Mouse (Mus musculus) right cerebral cortex, postnatal 14 days (tissue): ENCODE results near the gene Hist1h2ai.
A peak's percentile ranks its signal among the peaks of the same experiment; 100 is the strongest.
"Not testable (repeated sequence)": the region's sequence is repeated elsewhere in the genome, so short reads cannot be mapped to it uniquely, and the experiment has no call there.

ENCODE experiments used
- DNase-seq: peaks from one replicate; pipeline ENCODE4 v3.0.0; 2022

Gene Hist1h2ai

DNA sequence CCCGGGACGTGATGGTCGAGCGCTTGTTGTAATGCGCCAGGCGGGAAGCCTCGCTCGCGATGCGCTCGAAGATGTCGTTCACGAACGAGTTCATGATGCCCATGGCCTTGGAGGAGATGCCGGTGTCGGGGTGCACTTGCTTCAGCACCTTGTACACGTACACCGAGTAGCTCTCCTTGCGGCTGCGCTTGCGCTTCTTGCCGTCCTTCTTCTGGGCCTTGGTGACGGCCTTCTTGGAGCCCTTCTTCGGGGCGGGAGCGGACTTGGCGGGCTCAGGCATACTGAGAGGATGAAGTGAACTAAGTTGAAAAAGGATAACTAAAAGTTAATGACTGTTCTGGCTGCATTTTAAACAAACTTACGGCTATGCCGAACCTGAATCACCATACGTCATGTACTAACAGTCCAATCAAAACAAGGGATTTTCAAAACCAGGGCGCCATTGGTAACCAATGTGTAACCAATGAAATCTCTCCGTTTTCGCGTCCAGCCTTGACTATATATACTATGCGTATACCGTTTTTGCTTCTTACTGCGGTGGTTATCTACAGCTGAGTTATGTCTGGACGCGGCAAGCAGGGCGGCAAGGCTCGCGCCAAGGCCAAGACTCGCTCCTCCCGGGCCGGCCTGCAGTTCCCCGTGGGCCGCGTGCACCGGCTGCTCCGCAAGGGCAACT is at the start of gene Hist1h2ai, which contains the start of gene Hist1h2bl:
TSS of gene Hist1h2ai (plus strand) at position 559 of the 676 bp plus-strand sequence.
TSS of gene Hist1h2bl (minus strand) at position 280 of the 676 bp plus-strand sequence.
- peak; percentile 56 for DNase-seq

DNA sequence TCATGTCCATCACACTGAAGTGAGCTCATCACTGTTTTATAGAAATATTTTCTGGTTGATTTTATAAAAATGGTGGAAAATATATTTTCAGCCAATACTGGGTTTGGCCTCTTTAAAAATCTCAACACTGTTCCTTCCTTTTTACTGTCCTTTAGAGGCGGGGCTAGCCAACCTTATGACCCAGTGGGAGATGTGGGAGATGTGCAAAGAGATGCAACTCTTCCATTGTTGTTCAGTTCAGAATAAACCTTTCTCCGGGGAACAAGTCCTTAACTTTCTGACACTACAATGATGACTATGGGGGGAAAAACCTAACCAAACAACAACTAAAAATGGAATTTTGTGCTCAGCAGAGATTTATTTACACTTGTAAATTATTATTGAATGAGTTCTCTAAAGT is 38.9 kb upstream of the Hist1h2ai start, which contains the start of gene Olfr1360:
TSS of gene Olfr1360 (minus strand) at position 101 of the 400 bp plus-strand sequence.
- no peak for DNase-seq

DNA sequence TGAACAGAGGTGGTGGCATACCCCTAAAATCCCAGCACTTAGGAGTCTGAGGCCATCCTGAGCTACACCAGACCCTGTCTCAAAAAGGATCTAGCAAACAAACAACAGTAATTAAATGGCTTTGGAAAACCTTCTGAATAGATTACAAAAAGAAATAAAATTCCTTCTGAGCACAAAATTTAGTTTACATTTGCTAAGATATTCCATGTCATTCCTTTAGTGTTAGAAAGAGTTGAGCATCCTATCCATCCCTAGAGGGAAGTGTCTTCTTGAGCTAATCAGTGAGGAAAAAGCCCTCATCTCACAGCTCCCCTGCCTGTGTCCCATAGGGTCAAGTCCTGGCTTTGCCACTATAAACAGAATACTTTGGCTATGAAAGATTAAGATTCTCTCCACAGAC is 18.4 kb upstream of the Hist1h2ai start, which contains the start of gene Olfr1359:
TSS of gene Olfr1359 (plus strand) at position 301 of the 400 bp plus-strand sequence.
- DNase-seq = no peak

DNA sequence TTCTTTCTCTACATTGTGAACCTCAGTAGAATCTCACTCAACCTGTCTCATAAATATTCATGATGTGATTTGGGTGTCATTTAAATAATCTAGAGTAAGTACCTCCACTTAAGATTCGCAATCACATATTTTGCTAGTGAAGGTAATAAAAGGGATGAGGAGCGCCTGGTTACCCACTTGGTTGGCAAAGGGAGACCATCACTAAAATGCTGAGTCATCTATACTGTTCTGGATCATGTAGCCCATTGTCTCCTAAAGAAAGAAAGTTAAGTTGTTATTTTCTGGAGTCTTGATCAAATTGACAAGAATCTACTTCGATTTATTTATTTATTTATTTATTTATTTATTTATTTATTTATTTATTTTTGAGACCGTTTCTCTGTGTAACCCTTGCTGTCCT is 9.6 kb upstream of the Hist1h2ai start:
- DNase-seq = no peak

DNA sequence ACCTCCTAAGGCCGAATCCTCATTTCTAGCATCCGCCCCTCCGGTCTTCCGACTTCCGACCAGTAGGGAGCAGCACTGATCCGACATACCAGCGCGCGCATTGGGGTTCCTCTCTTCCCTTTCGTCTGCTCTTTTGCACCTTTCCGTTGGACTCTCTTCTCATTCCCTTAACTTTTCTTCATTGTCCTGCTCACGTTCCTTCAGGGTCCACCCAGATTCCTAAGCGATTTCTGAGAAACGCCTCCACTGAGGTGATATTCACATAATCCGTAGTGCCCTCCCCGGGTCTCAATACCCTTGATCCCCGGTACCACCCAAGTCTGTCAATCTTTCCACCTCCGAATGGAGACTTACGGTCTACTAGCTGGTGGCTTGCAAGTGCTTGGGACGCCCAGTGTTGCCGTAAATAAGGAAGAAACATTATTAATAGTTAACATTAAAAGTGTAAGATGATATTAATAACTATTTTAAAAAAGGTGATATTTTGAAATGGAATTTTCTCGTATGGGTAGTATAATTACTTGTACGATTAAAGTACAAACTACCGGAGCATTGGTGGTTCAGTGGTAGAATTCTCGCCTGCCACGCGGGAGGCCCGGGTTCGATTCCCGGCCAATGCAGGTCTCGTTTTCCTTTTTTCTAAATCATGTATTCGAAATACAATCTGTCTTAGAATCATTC is 6.1 kb upstream of the Hist1h2ai start:
- peak; percentile 86 for DNase-seq

DNA sequence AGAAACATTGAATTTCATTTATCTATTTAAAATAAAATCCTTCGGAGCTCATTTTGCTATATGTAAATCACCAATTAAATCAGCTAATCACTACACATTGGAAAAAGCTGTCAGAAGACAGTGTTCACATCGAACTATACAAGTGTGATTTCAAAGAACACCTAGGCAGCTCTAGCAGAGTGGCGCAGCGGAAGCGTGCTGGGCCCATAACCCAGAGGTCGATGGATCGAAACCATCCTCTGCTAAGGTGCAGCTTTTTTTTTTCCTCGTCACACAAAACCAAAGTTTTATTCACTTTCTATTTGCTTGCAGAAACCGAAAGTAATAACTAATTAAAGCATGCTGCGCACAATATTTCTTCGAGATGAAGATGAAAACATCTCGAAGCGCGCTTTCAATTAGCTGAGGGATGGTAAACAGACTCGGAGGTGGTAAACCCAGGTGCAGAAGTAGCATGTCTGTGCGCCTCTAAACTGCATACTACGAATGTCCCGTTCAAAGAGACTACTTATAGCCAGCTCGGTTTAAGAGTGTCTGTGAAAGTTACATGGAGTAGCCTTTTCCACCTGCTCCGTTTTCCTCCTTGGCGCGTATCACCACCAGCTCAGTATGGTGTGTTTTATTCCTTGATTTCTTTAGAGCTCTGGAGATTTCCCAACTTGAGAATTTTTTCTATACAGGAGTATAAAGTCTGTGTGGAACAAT is 5.2 kb upstream of the Hist1h2ai start:
- DNase-seq = peak; percentile 64

DNA sequence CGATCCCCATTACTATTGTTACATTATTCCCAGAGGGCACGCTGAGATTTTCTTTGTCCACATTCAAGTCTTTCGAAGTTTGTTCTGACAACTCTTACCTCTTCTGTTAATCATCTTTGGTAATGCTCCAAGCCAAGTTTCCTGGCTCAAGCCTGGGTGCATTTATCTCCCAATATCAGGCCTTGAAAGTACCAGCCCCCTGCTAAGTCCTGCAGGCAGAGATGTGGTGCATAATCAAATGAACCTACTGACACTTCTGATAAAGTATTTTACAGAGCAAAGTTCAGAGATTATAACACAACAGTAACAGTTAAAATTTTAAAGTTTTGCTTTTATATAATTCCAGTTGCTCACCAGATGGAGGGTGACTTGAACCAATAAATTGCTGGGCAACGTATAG is 4.5 kb upstream of the Hist1h2ai start:
- DNase-seq = no peak

DNA sequence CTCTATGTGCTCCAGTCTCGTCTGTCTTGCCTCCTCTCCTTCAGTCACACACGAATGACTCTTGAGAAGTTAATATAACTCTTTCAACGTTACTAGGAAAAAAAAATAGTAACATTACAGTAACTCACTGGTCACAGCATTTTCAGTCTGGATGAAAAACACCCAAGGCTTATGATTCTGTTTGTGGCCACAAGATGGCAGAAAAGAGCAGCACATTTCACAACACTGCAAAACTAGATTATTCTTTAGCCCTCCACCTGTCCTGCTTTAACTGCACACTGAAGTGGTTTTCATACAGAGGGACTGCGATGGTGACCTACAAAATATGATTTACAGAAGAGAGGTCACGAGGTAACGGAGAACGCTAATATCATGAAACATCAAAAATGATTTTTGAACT is 1.5 kb upstream of the Hist1h2ai start:
- peak; percentile 27 for DNase-seq

DNA sequence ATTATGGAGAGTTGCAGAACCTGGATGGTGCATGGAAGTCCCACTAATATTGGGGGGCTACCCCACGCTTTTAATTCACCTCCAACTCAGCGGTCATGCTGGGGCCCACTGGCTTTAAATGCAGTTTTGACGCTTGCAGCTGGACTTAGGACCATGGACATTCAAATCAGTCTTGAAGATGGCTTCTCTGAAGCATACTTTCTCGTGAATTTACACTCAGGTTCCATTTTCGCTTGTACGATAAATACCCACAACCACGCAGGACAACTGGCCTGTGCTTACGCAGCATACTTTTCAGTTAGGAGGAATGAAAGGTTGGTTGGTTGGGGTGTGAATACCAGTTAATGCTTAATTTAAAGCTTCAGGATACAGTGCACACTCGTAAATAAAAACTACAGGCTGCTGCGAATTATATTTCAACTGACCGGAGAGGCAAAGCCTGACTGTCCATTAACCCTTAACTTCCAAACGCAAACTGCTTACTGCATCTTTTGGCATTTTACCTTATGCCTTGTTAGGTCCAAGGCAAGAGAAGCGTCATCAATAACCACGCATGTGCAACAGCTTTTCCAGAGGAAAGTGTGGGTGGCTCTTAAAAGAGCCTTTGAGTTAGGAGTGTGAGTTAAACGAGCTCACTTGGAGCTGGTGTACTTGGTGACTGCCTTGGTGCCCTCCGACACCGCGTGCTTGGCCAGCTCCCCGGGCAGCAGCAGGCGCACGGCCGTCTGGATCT is 925 bp upstream of the Hist1h2ai start:
- no peak for DNase-seq

DNA sequence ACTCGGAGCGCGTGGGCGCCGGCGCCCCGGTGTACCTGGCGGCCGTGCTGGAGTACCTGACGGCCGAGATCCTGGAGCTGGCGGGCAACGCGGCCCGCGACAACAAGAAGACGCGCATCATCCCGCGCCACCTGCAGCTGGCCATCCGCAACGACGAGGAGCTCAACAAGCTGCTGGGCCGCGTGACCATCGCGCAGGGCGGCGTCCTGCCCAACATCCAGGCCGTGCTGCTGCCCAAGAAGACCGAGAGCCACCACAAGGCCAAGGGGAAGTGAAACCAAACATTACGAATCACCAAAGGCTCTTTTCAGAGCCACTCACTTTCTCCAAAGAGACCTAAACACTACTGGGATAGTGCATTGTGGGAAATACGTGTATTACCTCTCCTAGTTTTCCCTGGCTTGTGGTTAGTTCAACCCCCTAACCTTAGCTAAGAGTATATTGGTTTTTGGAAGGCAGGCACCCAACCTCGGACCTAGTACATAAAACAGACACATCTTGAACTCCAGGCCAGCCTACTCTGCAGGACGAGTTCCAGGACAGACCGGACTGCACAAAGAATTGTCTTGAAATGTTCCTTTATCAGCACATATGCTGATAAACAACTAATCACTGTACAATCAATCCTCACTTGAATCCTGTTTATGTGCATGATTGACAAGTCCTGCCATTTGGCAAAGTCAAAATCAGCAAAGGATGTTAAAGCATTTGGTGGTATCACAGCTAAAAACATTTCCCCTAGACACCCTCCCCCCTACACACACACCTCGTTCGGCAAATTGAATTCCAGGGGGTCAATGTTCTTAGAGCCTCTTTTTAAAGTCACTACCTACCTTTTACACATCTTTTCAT is 544 bp downstream of the Hist1h2ai start:
- not testable (repeated sequence) for DNase-seq

DNA sequence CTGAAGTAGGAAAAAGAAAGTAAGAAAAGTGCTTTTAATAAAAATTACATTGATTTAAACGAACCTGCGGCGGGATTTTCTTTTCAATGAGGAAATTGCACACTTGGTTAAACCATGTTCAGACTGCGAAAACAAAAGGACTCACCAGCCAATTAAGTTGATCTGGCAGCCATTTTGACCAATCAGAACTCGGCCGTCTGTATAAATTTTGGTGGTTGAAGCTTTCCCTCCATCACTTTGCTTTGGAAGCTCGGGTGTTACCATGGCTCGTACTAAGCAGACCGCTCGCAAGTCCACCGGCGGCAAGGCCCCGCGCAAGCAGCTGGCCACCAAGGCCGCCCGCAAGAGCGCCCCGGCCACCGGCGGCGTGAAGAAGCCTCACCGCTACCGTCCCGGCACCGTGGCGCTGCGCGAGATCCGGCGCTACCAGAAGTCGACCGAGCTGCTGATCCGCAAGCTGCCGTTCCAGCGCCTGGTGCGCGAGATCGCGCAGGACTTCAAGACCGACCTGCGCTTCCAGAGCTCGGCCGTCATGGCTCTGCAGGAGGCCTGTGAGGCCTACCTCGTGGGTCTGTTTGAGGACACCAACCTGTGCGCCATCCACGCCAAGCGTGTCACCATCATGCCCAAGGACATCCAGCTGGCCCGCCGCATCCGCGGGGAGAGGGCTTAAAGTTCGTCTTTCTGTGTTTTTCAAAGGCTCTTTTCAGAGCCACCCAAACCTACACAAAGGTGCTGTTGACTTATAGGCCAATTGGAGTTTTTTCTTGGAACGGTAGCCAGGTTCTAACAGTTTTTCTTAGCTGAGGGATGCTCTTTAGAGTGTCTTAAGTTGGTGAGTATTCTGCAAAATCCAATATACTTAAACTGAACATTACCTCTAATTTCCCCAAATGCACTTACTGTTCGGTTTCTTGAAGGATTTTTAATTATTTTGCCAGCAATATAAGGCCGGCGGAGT is 1.5 kb downstream of the Hist1h2ai start, which contains the start of gene Hist1h3h:
TSS of gene Hist1h3h (plus strand) at position 263 of the 961 bp plus-strand sequence.
- peak; percentile 69 for DNase-seq

DNA sequence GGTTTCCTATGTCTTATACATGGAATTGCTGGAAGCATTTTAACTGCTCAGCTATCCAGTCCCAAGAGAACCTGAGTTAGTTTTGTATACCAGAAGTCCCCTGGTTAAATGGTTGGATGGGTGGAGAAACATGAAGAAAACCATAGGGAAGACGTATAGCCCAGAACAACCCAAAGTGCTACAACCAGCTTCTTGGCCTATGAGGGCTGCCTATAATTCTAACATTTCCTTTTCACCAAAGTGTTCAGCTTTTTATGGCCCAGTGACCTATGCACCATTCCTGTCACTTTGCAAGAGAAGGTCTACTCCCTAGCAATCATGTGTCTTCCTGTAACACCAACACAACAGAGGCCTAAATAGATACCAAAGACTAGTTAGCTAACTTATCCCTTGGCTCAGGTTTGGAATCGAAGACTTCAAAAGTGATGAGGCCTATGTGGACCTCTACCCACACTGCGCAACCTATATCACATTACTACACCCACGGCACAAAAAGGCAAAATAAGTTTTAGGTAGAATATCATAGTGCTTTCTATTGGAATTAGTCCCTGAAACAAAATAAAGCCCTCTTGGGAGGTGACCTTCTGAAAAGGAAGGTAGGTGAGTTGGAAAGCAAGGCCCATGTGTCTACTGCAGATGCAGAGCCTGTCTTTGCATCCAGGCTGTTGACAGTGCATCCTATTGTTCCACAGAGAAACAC is 2.3 kb downstream of the Hist1h2ai start:
- DNase-seq = no peak

DNA sequence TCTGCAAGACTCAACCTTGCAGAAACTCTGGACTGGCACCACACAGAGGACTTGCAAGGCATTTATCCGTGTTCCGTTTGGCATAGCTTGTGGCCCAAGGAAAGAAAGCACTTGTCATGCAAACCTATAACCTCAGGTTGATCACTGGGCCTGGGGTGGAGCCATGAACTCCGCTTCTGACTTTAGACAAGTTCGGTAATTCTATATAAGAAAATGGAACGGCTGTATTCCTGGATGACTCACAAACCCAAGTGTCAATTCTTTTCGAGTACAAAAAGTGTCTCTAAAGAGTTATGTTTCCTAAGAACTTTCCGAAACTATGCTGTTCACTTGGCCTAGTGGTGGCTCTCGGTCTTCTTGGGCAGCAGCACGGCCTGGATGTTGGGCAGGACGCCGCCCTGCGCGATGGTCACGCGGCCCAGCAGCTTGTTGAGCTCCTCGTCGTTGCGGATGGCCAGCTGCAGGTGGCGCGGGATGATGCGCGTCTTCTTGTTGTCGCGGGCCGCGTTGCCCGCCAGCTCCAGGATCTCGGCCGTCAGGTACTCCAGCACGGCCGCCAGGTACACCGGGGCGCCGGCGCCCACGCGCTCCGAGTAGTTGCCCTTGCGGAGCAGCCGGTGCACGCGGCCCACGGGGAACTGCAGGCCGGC is 5.0 kb downstream of the Hist1h2ai start:
- DNase-seq = not testable (repeated sequence)

DNA sequence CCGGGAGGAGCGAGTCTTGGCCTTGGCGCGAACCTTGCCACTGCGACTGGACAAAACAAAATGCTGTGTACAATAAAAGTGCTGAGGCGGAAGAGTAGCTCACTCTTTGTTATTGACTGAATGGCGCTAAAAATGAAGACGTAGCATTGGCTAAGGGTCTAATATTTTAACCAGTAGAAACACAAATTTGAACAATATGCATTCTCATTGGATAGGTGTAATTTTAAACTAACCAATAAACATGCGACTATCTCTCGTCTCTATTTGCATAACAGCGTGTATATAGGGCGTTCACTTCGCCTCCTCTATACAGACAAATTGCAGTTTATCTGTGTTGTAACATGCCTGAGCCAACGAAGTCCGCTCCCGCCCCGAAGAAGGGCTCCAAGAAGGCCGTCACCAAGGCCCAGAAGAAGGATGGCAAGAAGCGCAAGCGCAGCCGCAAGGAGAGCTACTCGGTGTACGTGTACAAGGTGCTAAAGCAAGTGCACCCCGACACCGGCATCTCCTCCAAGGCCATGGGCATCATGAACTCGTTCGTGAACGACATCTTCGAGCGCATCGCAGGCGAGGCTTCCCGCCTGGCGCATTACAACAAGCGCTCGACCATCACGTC is 5.6 kb downstream of the Hist1h2ai start, which contains the start of gene Hist1h2bm:
TSS of gene Hist1h2bm (plus strand) at position 288 of the 616 bp plus-strand sequence.
- DNase-seq = not testable (repeated sequence)

DNA sequence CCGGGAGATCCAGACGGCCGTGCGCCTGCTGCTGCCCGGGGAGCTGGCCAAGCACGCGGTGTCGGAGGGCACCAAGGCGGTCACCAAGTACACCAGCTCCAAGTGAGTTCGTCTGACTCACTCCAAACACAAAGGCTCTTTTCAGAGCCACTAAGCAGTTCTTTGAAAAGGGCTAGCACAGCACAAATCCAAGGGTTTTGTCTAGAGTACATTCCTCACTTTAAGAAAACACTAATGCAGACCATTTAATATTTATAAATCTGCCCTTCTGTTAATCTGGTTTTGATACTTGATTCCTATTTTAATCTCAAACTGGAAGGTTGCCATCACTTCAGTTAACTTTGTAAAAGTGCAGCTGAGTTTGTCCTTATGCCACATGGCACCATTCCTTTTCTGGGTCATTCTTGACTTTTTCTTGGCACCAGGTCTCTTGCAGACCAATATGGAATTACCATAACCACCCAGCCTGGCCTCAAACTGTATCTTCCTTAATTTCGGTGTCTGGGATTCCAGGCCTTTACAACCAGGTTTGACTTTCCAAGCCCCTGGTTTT is 6.2 kb downstream of the Hist1h2ai start:
- DNase-seq = no peak

DNA sequence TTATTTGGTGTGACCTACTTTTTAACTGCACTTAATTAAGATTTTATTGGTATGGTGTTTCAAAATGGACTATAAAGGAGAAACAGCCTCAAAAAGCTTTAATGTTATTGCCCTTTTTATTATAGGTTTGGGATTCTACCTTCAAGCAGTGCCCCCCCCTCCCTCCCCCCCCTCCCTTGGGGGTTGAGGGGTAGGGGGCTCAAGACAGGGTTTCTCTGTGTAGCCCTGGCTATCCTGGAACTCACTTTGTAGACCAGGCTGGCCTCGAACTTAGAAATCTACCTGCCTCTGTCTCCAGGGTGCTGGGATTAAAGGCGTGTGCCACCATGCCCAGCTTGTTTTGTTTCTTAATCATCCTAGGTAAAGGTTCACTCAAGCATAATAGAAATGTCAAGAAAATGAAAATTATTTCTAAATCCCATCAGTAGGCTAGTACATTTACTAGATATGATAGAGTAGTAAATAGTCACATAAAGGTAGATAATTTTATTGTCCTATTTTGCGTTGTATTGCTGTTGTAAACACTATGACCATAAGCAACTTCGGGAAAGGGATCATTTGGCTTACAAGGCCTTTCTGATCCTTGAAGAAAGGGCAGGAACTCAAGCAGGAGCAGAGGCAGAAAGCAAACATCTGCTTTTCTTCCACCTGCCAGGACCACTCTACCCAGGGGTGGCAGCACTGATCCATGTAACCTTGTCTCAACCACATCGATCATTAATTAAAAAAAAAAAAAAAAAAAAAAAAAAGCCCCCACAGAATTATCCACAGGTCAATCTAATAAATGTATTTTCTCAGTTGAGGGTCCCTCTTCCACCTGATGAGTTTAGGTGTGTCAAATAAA is 7.0 kb downstream of the Hist1h2ai start:
- no peak for DNase-seq

DNA sequence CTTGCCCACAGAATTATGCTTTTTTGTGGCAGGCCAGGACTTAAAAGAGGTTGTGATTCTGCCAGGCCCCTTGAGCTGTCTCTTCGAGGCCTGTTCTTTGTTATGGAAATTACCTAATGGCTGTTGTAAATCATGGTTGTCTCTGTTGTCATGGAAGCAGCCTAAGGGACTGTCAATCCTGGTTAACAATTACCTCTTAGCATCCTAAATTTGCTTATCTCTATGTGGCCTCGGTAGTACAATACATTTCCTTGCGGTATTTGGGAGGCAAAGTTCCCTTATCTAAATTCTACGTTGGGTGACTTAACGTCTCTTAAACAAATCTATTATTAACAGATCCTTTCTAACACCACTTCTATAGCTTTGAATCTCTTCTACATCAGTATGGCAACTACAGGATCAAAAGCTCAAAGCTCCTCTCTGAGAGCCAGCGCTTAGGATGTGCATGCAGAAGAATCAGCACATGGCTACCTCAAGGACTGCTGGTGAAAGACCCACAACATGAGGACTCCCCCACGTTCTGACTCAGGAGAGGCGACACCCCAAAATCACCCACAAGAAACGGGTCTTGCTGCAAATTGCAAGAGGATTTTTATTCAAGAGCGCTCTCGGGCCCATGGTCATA is 11.8 kb downstream of the Hist1h2ai start:
- no peak for DNase-seq
